Mouse (Mus musculus) limb, embryonic 11.5 days (tissue): ENCODE results near the gene Homez. TPM values are rescaled to one million over a fixed set of nuclear protein-coding genes. Genes with fewer than 3 reads are reported as not detected.

Source experiments
- ATAC-seq: fragments of 200-750 bp; cut with Nextera tagmentation; 2 replicates; pipeline ENCODE4 v1.8.0; 2017; ENCODE audit warnings: low read depth; ENCODE audit not compliant: insufficient number of reproducible peaks, low FRiP score, low TSS enrichment
- DNase-seq: peaks from one replicate; pipeline ENCODE4 v3.0.0-alpha.2; 2015; ENCODE audit warnings: low spot score
- H3K27ac ChIP-seq: fragments of 300-500 bp; sonication (generic); replicated peaks from 2 replicates; pipeline ENCODE4 v1.5.1; 2014; ENCODE audit warnings: low read depth, mild to moderate bottlenecking, low read length
- H3K27me3 ChIP-seq: fragments of 300-500 bp; sonication (generic); 2 replicates; pipeline ENCODE4 v1.6.1; 2014; ENCODE audit warnings: mild to moderate bottlenecking, low read length, mixed read lengths; ENCODE audit not compliant: control insufficient read depth, insufficient read depth
- H3K36me3 ChIP-seq: fragments of 300-500 bp; sonication (generic); 2 replicates; pipeline ENCODE4 v1.6.1; 2014; ENCODE audit warnings: mild to moderate bottlenecking, low read length, moderate library complexity, mixed read lengths; ENCODE audit not compliant: control insufficient read depth, insufficient read depth
- H3K4me1 ChIP-seq: fragments of 300-500 bp; sonication (generic); 2 replicates; pipeline ENCODE4 v1.6.1; 2014; ENCODE audit warnings: low read length, mixed read lengths; ENCODE audit not compliant: control insufficient read depth, insufficient read depth
- H3K4me2 ChIP-seq: fragments of 300-500 bp; sonication (generic); 2 replicates; pipeline ENCODE4 v1.6.1; 2014; ENCODE audit warnings: low read depth, mild to moderate bottlenecking, moderate library complexity; ENCODE audit not compliant: severe bottlenecking
- H3K4me3 ChIP-seq: fragments of 300-500 bp; sonication (generic); 2 replicates; pipeline ENCODE4 v1.5.1; 2014; ENCODE audit warnings: low read depth, low read length
- H3K9ac ChIP-seq: fragments of 300-500 bp; sonication (generic); 2 replicates; pipeline ENCODE4 v1.6.1; 2014; ENCODE audit warnings: mild to moderate bottlenecking, low read length
- H3K9me3 ChIP-seq: fragments of 300-500 bp; sonication (generic); 2 replicates; pipeline ENCODE4 v1.6.1; 2016; ENCODE audit warnings: low read length; ENCODE audit not compliant: control insufficient read depth
- WGBS: fragments of 180-500 bp; shearing (Covaris S2); extraction: QIAGEN DNeasy Blood & Tissue Kit; methylation state at CpG from one replicate; pipeline ENCODE4 v1.1.7; 2014; 5-methylcytosine and 5-hydroxymethylcytosine counted together
- polyA plus RNA-seq: library from polyadenylated mRNA; unstranded; fragments of >200 nt; fragmentation: Nextera tagmentation; extraction: Ambion mirVana; gene quantifications from 2 replicates; pipeline ENCODE4 v1.2.1, GENCODE M21; 2014

Gene Homez
- polyA plus RNA-seq, 1 experiment from 2014 or later: 12.8 TPM

DNA sequence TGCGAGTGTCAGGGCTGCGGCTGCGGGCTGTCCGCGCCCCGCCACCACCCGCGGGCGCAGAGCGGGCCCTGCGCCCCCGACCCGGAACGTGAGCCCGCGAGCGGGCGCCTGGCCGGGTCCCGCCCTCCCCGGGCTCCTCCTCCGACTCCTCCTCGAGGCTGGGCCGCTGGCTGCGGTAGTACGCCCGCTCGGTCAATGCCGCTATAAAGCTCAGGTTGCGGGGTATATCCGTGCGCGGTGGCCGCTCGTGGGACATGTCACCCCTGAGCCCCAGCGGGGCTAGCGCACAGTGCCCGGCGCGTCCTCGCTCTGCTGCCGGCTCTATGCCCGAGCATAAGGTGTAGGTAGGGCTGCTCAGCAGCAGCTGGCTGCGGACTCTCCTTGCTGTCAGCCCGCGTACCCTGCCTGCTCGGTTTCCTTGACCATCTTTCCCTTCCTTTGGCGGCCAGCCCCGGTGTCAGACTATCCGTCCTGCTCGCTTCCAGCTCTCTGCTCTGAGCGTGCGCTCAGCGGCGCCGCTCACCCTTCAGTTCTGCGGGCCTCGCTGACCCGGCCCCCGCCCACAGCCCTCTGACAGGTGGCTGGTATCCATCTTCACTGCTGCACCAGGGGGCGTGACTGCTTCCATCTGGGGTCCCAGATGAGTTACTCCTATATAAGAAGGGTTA lies 6.4 kb upstream of the Homez start, which contains the start of gene Ppp1r3e:
Gene Ppp1r3e (minus strand): TSS at position 503 of the 668 bp plus-strand sequence.
- peak; percentile 49 for ATAC-seq
- Histone ChIP-seq H3K27ac (no peak within 1 kb of the TSS), H3K9me3 (no peaks in the 10 kb centered on the region), H3K4me1 (peaks cover 9% of the 10 kb centered on the region), H3K4me2 (peak within 1 kb of the TSS; percentile 99), H3K36me3 (no peaks in the 10 kb centered on the region), H3K9ac (peak within 1 kb of the TSS; percentile 72), H3K27me3 (peaks cover 18% of the 10 kb centered on the region), H3K4me3 (peak within 1 kb of the TSS; percentile 57)
- DNase-seq: peak; percentile 64
- WGBS: under 1% methylated on average over 37 of the region's 61 CpGs

DNA sequence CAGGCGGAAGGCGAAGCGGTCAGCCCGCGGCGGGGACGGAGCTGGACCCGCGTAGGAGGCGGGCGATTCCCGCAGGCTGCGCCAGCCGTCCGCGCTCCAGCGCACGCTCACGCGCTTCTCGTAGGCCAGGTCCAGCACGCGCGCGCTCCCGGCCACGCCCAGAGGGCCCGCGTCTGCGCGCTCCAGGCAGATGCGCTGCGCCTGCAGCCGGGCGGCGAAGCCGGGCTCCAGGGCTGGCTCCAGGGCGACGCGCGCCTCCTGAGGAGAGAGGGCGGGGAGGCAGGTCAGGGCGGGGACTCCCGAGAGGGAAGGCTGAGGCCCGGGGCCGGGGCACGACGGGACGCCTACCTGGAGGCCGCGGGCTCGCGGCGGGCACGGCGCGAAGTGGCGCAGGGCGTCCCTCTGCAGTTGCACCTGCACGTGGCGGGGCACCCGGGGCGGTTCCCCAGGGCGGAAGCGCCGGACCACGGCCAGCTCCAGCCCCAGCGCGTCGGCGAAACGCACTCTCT lies 5.8 kb upstream of the Homez start:
- H3K27ac ChIP-seq: no peak overlapping the region
- H3K4me2 ChIP-seq: peak overlapping the region; percentile 99
- no peaks in the 10 kb centered on the region for H3K36me3 ChIP-seq
- no peaks in the 10 kb centered on the region for H3K9me3 ChIP-seq
- peaks cover 9% of the 10 kb centered on the region for H3K4me1 ChIP-seq
- H3K9ac ChIP-seq: peak overlapping the region; percentile 72
- under 1% methylated on average over 53 of the region's 72 CpGs for whole genome bisulfite sequencing
- peak; percentile 81 for ATAC-seq
- peak overlapping the region; percentile 57 for H3K4me3 ChIP-seq
- peaks cover 18% of the 10 kb centered on the region for H3K27me3 ChIP-seq
- DNase-seq: peak; percentile 86

DNA sequence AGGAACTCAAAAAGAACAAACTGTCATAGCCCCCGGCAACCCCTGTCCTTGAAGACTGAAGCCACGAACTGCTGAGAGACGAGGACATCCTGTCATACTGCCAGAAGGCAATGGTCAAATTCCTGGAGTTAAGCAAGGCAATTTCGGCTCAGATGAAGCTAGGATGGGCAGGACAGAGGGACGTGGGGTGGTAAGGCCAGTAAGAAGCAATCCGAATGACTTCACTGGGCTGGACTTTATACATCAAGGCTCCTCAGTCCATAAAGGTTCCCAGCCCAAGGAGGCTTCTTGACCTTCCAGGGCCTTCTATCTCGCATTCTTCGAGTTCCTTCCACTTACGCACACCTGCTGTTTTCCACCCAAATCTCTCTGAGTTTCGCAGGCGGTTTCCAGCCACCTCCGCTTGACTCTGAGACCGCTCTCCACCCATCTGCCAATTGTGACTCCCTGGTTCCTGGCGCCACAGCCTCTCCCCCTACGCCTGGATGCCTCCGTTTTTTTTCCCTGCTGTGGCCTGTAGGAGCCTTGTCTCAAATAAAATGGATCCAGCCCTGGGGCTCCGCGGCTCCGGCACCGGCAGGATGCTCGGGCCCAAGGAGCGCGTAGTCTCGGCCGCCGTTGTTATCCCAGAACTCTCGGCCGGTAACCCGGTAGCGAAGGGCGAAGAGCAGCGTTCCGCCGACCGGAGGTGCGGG lies 5.2 kb upstream of the Homez start:
- H3K9me3 ChIP-seq: no peaks in the 10 kb centered on the region
- peak overlapping the region; percentile 57 for H3K4me3 ChIP-seq
- H3K4me2 ChIP-seq: peak overlapping the region; percentile 99
- WGBS: 2% methylated on average over 36 of the region's 36 CpGs
- H3K4me1 ChIP-seq: peaks cover 9% of the 10 kb centered on the region
- H3K27me3 ChIP-seq: peaks cover 18% of the 10 kb centered on the region
- no peaks in the 10 kb centered on the region for H3K36me3 ChIP-seq
- DNase-seq: no peak
- peak; percentile 41; the same call in 1 of the 2 replicates for ATAC-seq
- no peak overlapping the region for H3K27ac ChIP-seq
- peak overlapping the region; percentile 72 for H3K9ac ChIP-seq

DNA sequence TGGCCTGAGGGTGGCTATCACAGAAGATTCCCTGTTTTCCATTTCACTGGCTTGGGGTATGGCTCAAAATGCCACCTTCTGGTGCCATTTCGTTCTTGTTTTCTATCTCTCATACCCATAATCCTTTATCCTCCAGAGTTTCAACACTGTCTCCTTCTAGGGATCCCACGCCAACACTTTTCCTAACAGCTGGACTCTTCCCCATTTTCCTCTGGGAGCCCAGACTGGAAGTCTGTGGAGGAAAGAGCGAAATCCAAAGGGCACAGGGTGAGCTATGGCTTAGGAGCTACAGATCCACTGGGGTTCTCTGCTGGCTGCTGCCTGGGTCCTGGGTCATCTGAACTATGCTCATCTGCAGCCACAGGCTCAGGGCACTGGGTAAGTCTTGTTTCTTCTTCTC lies 3.4 kb upstream of the Homez start:
- ATAC-seq (no peak), DNase-seq (no peak)
- H3K27me3 ChIP-seq: peaks cover 18% of the 10 kb centered on the region
- H3K27ac ChIP-seq: no peak overlapping the region
- no peaks in the 10 kb centered on the region for H3K9me3 ChIP-seq
- peaks cover 9% of the 10 kb centered on the region for H3K4me1 ChIP-seq
- H3K4me3 ChIP-seq: no peak overlapping the region
- no peak overlapping the region for H3K4me2 ChIP-seq
- H3K9ac ChIP-seq: no peak overlapping the region
- WGBS: 85% methylated on average over 3 of the region's 3 CpGs
- H3K36me3 ChIP-seq: no peaks in the 10 kb centered on the region

DNA sequence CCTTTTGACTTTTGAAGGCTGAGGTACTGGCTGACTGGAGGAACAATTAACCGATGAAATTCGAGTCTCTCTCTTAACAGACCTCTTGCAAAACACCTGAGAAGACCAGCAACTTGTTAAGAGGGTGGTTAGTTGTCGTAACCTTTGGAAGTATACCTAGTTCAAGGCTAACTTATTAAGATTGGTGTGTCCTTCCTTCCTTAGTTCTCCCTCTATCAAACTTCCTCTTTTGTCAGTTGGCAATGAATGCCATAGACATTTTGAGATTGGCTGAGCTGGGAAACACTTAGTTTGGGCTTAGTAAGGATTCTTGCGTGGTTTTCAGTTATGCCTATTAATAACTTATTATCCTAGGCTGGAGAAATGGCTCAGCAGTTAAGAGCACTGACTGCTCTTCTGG lies 2.7 kb downstream of the Homez start:
- no peak overlapping the region for H3K4me2 ChIP-seq
- WGBS: 82% methylated on average over 4 of the region's 4 CpGs
- no peak for ATAC-seq
- H3K36me3 ChIP-seq: no peaks in the 10 kb centered on the region
- no peak overlapping the region for H3K27ac ChIP-seq
- no peak for DNase-seq
- H3K4me1 ChIP-seq: no peaks in the 10 kb centered on the region
- H3K9ac ChIP-seq: no peak overlapping the region
- no peaks in the 10 kb centered on the region for H3K9me3 ChIP-seq
- H3K27me3 ChIP-seq: no peaks in the 10 kb centered on the region
- no peak overlapping the region for H3K4me3 ChIP-seq

DNA sequence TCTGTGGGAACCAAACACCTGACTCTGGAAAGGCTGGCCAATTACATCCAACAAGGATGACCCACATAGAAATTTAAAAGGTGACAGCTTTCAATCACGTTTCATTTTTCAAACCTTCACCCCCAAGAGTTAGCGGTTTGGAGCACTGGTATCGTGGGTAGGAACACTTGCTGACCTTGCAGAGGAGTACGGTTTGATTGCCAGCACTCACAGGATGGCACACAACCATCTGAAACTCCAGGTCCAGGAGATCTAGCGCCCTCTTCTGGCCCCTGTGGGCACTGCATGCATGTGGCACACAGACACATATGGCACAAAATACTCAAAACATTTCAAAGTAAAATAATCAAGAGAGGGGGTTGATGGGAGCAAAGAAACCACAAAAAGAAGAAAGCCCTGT lies 3.8 kb downstream of the Homez start:
- no peak overlapping the region for H3K9ac ChIP-seq

DNA sequence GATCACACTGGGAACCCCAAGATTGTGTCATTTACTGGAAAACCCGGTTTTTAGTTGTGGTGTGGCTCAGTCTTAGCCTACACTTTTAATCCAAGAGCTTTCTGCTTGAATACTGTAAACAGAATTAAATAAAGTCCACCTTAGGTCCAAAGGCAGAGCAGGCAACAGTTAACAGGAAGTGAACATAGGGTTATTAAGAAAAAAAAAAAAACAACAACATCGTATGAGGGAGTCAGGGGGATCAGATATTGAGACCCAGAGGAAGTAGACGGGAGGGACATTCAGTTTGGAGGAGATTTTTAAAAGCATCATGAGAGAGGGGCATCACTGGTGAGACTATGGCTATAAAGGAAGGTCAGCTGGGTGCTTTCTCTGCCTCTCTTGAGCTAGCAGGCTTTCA lies 4.5 kb downstream of the Homez start:
- Histone ChIP-seq H3K4me3 (no peak overlapping the region), H3K9ac (no peak overlapping the region), H3K27me3 (no peaks in the 10 kb centered on the region), H3K4me2 (no peak overlapping the region), H3K9me3 (no peaks in the 10 kb centered on the region), H3K27ac (no peak overlapping the region), H3K36me3 (no peaks in the 10 kb centered on the region), H3K4me1 (no peaks in the 10 kb centered on the region)
- 66% methylated on average over 3 of the region's 3 CpGs for WGBS
- no peak for ATAC-seq
- no peak for DNase-seq

More for the DNA sequence above, 3.8 kb downstream of the Homez start:
- H3K36me3 ChIP-seq: no peaks in the 10 kb centered on the region
- DNase-seq: no peak
- no peak for ATAC-seq
- no peaks in the 10 kb centered on the region for H3K27me3 ChIP-seq
- no peak overlapping the region for H3K4me2 ChIP-seq
- WGBS: 67% methylated on average over 5 of the region's 5 CpGs
- H3K9me3 ChIP-seq: no peaks in the 10 kb centered on the region
- H3K4me1 ChIP-seq: no peaks in the 10 kb centered on the region
- no peak overlapping the region for H3K27ac ChIP-seq
- H3K4me3 ChIP-seq: no peak overlapping the region

DNA sequence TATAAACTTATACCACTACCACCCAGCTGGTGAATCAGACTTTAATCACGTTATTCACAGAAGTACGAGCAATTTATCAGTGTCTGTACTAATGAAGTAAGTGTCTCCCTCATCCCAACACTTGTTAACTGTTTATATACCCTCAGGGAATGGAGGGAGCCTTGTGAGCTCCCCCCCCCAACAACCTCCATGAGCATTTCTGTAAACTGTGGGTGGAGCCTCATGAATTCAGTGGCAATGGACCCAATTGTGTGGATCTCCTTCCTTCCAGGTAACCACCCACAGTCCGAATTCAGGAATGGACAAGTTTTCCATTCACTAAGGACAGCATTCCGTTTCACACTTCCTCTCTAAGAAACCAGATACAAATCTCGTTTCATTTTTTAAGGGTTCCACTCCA lies 5.1 kb downstream of the Homez start:
- H3K9ac ChIP-seq: no peak overlapping the region
- no peaks in the 10 kb centered on the region for H3K27me3 ChIP-seq
- no peak overlapping the region for H3K4me2 ChIP-seq
- H3K4me3 ChIP-seq: no peak overlapping the region
- WGBS: 82% methylated on average over 5 of the region's 5 CpGs
- ATAC-seq (no peak), DNase-seq (no peak)
- no peaks in the 10 kb centered on the region for H3K4me1 ChIP-seq
- H3K36me3 ChIP-seq: no peaks in the 10 kb centered on the region
- no peak overlapping the region for H3K27ac ChIP-seq
- no peaks in the 10 kb centered on the region for H3K9me3 ChIP-seq
